Mouse (Mus musculus) brain, embryonic 14.5 days (tissue): ENCODE measurements around the gene Rbm5.

ENCODE experiments used
- CTCF ChIP-seq: fragments of 200-500 bp; IDR thresholded peaks from 2 replicates; pipeline ENCODE4 v1.5.1; 2012; ENCODE audit warnings: inconsistent platforms, mild to moderate bottlenecking, moderate library complexity, borderline replicate concordance; ENCODE audit not compliant: insufficient read depth, insufficient read length; ENCODE audit errors: extremely low read depth
- POLR2A ChIP-seq: fragments of 200-500 bp; IDR thresholded peaks from 2 replicates; pipeline ENCODE4 v1.6.1; 2012; ENCODE audit warnings: mild to moderate bottlenecking, inconsistent platforms, borderline replicate concordance; ENCODE audit not compliant: poor library complexity, insufficient read depth, insufficient read length, severe bottlenecking; ENCODE audit errors: extremely low read depth

- TF ChIP-seq POLR2A (no peak), CTCF (no peak)
These were observed 73.8 kb downstream of the Rbm5 start for GRCm38 (mm10) chr9:107696845-107697610.
